11 mouse cellular contexts compared by ENCODE assay signal in genomic region chr15:77354848-77355551, GRCm38 (mm10). TPM values are rescaled to one million over a fixed set of nuclear protein-coding genes. Genes with fewer than 3 reads are reported as not detected.
A peak's percentile ranks its signal among the peaks of the same experiment; 100 is the strongest.
DNase-seq lines count a peak whose midpoint lies in the region; ATAC-seq and TF ChIP-seq lines count a peak whose summit lies in the region.
"Had no signal": no experiment of that assay in that cellular context is flagged by ENCODE, and none has a peak within 500 bp of the region (broad histone marks: within the 10 kb centered on the region; RNA-seq: fewer than 3 reads in every experiment).

No protein-coding gene starts in this region.

- no peaks in the 10 kb centered on the region for H3K9me3 ChIP-seq in heart, embryonic 13.5 days
- no peaks in the 10 kb centered on the region for H3K9me3 ChIP-seq in forebrain, embryonic 13.5 days (replicated peaks)
- H3K9me3 ChIP-seq in midbrain, embryonic 14.5 days (ENCODE audit: control insufficient read depth, low read length) = no peaks in the 10 kb centered on the region
- H3K9me3 ChIP-seq: limb, embryonic 12.5 days had no signal

- TF ChIP-seq CTCF in heart, adult 2 months (IDR thresholded peaks at IDR 0.05) = no peak
- TF ChIP-seq CTCF in brain, embryonic 14.5 days (IDR thresholded peaks at IDR 0.05; ENCODE audit: borderline replicate concordance, extremely low read depth, insufficient read depth, insufficient read length) = no peak

- intact Hi-C loops in heart, adult 2 months (cut with DNase I) = loop anchor here (5.0 to 10.0 kb wide), 3 partner anchors 203 to 378 kb away; no protein-coding TSS in a partner anchor

- peak overlapping the region; percentile 18; the same call in 1 of the 2 replicates for H3K4me2 ChIP-seq in heart, embryonic 13.5 days
- H3K4me2 ChIP-seq in forebrain, embryonic 13.5 days = no peak overlapping the region
- H3K4me2 ChIP-seq in midbrain, embryonic 14.5 days (ENCODE audit: low read length) = no peak overlapping the region
- H3K4me2 ChIP-seq: limb, embryonic 12.5 days had no signal

- whole genome bisulfite sequencing in heart, embryonic 13.5 days = 61% methylated on average over 6 of the region's 6 CpGs
- WGBS in heart, adult 2 months = 84% methylated on average over 6 of the region's 6 CpGs
- 68% methylated on average over 6 of the region's 6 CpGs for WGBS in forebrain, embryonic 13.5 days
- WGBS in midbrain, embryonic 14.5 days = 52% methylated on average over 6 of the region's 6 CpGs

- DNase-seq in heart, adult 2 months = no peak
- DNase-seq in brain, embryonic 14.5 days (ENCODE audit: low read depth) = peak; percentile 62
- DNase-seq in midbrain, embryonic 14.5 days = no peak
- no peak for DNase-seq in frontal cortex, adult 2 months (ENCODE audit: extremely low spot score in 1 of 2, low spot score in 1 of 2)
- no peak for DNase-seq in kidney, postnatal 4 days
- DNase-seq in lung, postnatal 10 days = no peak
- DNase-seq: kidney, adult 2 months; right cerebral cortex, adult 18-20 months had no signal

- no peaks in the 10 kb centered on the region for H3K79me2 ChIP-seq in heart, adult 2 months (replicated peaks; ENCODE audit: control insufficient read depth, insufficient read depth, low read length)

- H3K27me3 ChIP-seq in heart, embryonic 13.5 days (replicated peaks) = no peaks in the 10 kb centered on the region
- no peaks in the 10 kb centered on the region for H3K27me3 ChIP-seq in heart, adult 2 months (ENCODE audit: control insufficient read depth, insufficient read depth, low read length)
- no peaks in the 10 kb centered on the region for H3K27me3 ChIP-seq in forebrain, embryonic 13.5 days
- no peaks in the 10 kb centered on the region for H3K27me3 ChIP-seq in midbrain, embryonic 14.5 days (ENCODE audit: control insufficient read depth, insufficient read depth, low read length)
- H3K27me3 ChIP-seq: limb, embryonic 12.5 days had no signal

- no peak for TF ChIP-seq EP300 in heart, adult 2 months (IDR thresholded peaks at IDR 0.05; ENCODE audit: insufficient read depth, low read depth, low read length)

- no peaks in the 10 kb centered on the region for H3K36me3 ChIP-seq in heart, embryonic 13.5 days
- no peaks in the 10 kb centered on the region for H3K36me3 ChIP-seq in heart, adult 2 months (ENCODE audit: control insufficient read depth, insufficient read depth, low read length)
- H3K36me3 ChIP-seq in forebrain, embryonic 13.5 days (ENCODE audit: poor library complexity, severe bottlenecking) = no peaks in the 10 kb centered on the region
- no peaks in the 10 kb centered on the region for H3K36me3 ChIP-seq in midbrain, embryonic 14.5 days (ENCODE audit: control insufficient read depth, insufficient read depth, low read length)
- H3K36me3 ChIP-seq: limb, embryonic 12.5 days had no signal

- ATAC-seq in heart, embryonic 13.5 days (ENCODE audit: extremely low read depth, insufficient number of reproducible peaks, low FRiP score, low TSS enrichment) = no peak
- no peak for ATAC-seq in forebrain, embryonic 13.5 days
- no peak for ATAC-seq in midbrain, embryonic 14.5 days (ENCODE audit: low FRiP score, low TSS enrichment)

- no peak overlapping the region for H3K4me3 ChIP-seq in heart, embryonic 13.5 days
- H3K4me3 ChIP-seq in heart, adult 2 months = no peak overlapping the region
- no peak overlapping the region for H3K4me3 ChIP-seq in forebrain, embryonic 13.5 days
- H3K4me3 ChIP-seq in midbrain, embryonic 14.5 days (replicated peaks; ENCODE audit: low read depth, low read length) = no peak overlapping the region
- H3K4me3 ChIP-seq: limb, embryonic 12.5 days had no signal

- no peak for TF ChIP-seq POLR2A in heart, adult 2 months (IDR thresholded peaks at IDR 0.05; ENCODE audit: insufficient read depth, low read depth, low read length)
- TF ChIP-seq POLR2A in brain, embryonic 14.5 days (IDR thresholded peaks at IDR 0.05; ENCODE audit: borderline replicate concordance, extremely low read depth, insufficient read depth, insufficient read length, poor library complexity, severe bottlenecking) = no peak

- H3K4me1 ChIP-seq in heart, embryonic 13.5 days = peaks cover 54% of the 10 kb centered on the region
- peaks cover 2% of the 10 kb centered on the region; the same call in 1 of the 2 replicates for H3K4me1 ChIP-seq in heart, adult 2 months (ENCODE audit: control insufficient read depth, insufficient read depth, low read length)
- H3K4me1 ChIP-seq in forebrain, embryonic 13.5 days = peaks cover 48% of the 10 kb centered on the region
- peaks cover 37% of the 10 kb centered on the region for H3K4me1 ChIP-seq in midbrain, embryonic 14.5 days (ENCODE audit: control insufficient read depth, insufficient read depth, low read length)

- peak overlapping the region; percentile 82 for H3K27ac ChIP-seq in heart, embryonic 13.5 days (replicated peaks)
- no peak overlapping the region for H3K27ac ChIP-seq in heart, adult 2 months
- peak overlapping the region; percentile 49 for H3K27ac ChIP-seq in forebrain, embryonic 13.5 days
- peak overlapping the region; percentile 43 for H3K27ac ChIP-seq in midbrain, embryonic 14.5 days (replicated peaks; ENCODE audit: low read depth, low read length)
- H3K27ac ChIP-seq: limb, embryonic 12.5 days had no signal

- H3K9ac ChIP-seq in heart, embryonic 13.5 days = peak overlapping the region; percentile 62
- no peak overlapping the region for H3K9ac ChIP-seq in heart, adult 2 months (ENCODE audit: low read depth, low read length)
- no peak overlapping the region for H3K9ac ChIP-seq in forebrain, embryonic 13.5 days
- peak overlapping the region; percentile 23; the same call in 1 of the 2 replicates for H3K9ac ChIP-seq in midbrain, embryonic 14.5 days (replicated peaks; ENCODE audit: low read length)
- H3K9ac ChIP-seq: limb, embryonic 12.5 days had no signal

RNA-seq across cellular contexts. Expression of gene Apol7a, which starts 43.9 kb away (rescaled TPM):
- polyA plus RNA-seq in heart, embryonic 13.5 days (2015; fragmentation: Nextera tagmentation; extraction: Ambion mirVana) = 0.15 and 0.33 TPM in 2 replicates
- under 1 TPM in 1 of 2 experiments, not detected in 1; 0.13 TPM for total RNA-seq in heart, adult 2 months (2021)
- polyA plus RNA-seq in heart, adult 2 months (2012; rRNA removed) = 0.23 and 0.29 TPM in 2 replicates
- not detected in 2 replicates for polyA plus RNA-seq in brain, embryonic 14.5 days (2012; rRNA removed)
- polyA plus RNA-seq in forebrain, embryonic 13.5 days (2015; fragmentation: Nextera tagmentation; extraction: Ambion mirVana) = not detected in 2 replicates
- not detected in 2 replicates for polyA plus RNA-seq in midbrain, embryonic 14.5 days (2014; fragmentation: Nextera tagmentation; extraction: Ambion mirVana)
- polyA plus RNA-seq in frontal cortex, adult 2 months (2012; rRNA removed) = 0.19 and 0.38 TPM in 2 replicates
- polyA plus RNA-seq: kidney, adult 2 months; limb, embryonic 12.5 days had no signal

RNA-seq across cellular contexts. Expression of gene Rbfox2, which starts 48.2 kb away (rescaled TPM):
- 64.8 and 69.1 TPM in 2 replicates for polyA plus RNA-seq in heart, embryonic 13.5 days (2015; fragmentation: Nextera tagmentation; extraction: Ambion mirVana)
- total RNA-seq in heart, adult 2 months (2021) = 100 to 1,000 TPM; 106 to 110 TPM
- polyA plus RNA-seq in heart, adult 2 months (2012; rRNA removed) = 86.0 and 145 TPM in 2 replicates
- 315 and 367 TPM in 2 replicates for polyA plus RNA-seq in brain, embryonic 14.5 days (2012; rRNA removed)
- 116 and 122 TPM in 2 replicates for polyA plus RNA-seq in forebrain, embryonic 13.5 days (2015; fragmentation: Nextera tagmentation; extraction: Ambion mirVana)
- 195 and 282 TPM in 2 replicates for polyA plus RNA-seq in midbrain, embryonic 14.5 days (2014; fragmentation: Nextera tagmentation; extraction: Ambion mirVana)
- 200 and 212 TPM in 2 replicates for polyA plus RNA-seq in frontal cortex, adult 2 months (2012; rRNA removed)

RNA-seq across cellular contexts. Expression of gene Apol9a, which starts 55.9 kb away (rescaled TPM):
- polyA plus RNA-seq in heart, embryonic 13.5 days (2015; fragmentation: Nextera tagmentation; extraction: Ambion mirVana) = 0.60 and 0.96 TPM in 2 replicates
- under 1 TPM; 0.27 to 0.39 TPM for total RNA-seq in heart, adult 2 months (2021)
- polyA plus RNA-seq in heart, adult 2 months (2012; rRNA removed) = 0.73 and 1.00 TPM in 2 replicates
- polyA plus RNA-seq in brain, embryonic 14.5 days (2012; rRNA removed) = 0.23 TPM in 1 of 2 replicates, not detected in the other
- polyA plus RNA-seq in forebrain, embryonic 13.5 days (2015; fragmentation: Nextera tagmentation; extraction: Ambion mirVana) = not detected in 2 replicates
- polyA plus RNA-seq in midbrain, embryonic 14.5 days (2014; fragmentation: Nextera tagmentation; extraction: Ambion mirVana) = not detected in 2 replicates
- 0.60 and 0.97 TPM in 2 replicates for polyA plus RNA-seq in frontal cortex, adult 2 months (2012; rRNA removed)
- polyA plus RNA-seq: limb, embryonic 12.5 days had no signal

Comparison
In these comparisons a context has a peak if more than half of its experiments do, and no peak if none do; other contexts are left out.
1. H3K9ac ChIP-seq: peak in heart, embryonic 13.5 days (single experiment) and midbrain, embryonic 14.5 days (single experiment); none in heart, adult 2 months (single experiment) and forebrain, embryonic 13.5 days (single experiment).